Mouse (Mus musculus) cerebellum, adult 9-11 months (tissue): ENCODE data around the gene Akr1b3.

ENCODE experiments used
- DNase-seq: peaks from one replicate; pipeline ENCODE4 v3.0.0; 2022

Akr1b3 gene

DNA sequence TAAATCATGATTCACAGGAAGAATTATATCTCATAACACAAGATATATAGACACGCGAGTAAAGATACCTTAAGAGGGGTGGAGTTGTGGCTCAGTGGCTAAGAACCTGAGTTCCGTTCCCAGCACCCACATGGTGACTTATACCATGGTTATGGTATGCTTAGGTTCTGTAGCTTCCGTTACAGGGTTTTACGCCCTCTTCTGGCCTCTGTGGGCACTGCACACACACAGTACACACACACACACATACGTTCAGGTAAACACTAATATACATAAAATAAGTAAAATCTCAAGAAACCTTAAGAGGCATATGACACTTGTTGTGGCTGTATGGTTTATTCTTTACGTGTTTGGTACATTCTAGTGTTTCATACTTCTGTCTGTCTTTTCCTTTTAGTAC is 4.8 kb upstream of the Akr1b3 start:
- no peak for DNase-seq

- DNase-seq, result no peak
Measured at GRCm38 (mm10) chr6:34318636-34319035, 1.4 kb upstream of the Akr1b3 start.

DNA sequence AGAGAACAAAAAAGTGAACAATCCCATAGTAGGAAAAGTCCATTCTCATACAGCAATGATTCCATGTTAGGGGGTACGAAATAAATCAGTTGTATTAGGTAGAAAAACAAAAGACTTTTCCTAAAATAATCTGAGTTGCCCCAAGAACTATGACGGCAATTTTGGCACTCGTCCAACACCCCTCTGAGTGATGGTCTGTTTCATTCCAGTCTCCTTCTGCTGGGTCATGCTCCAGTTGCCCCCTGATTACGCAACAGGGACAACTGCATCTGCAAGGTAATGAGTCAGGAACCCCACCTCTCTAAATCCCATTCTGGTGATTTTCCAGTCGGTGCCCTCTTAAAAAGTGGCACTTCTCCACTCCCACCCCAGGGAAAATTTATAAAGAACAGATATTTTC is 894 bp upstream of the Akr1b3 start:
- peak; percentile 30 for DNase-seq

DNA sequence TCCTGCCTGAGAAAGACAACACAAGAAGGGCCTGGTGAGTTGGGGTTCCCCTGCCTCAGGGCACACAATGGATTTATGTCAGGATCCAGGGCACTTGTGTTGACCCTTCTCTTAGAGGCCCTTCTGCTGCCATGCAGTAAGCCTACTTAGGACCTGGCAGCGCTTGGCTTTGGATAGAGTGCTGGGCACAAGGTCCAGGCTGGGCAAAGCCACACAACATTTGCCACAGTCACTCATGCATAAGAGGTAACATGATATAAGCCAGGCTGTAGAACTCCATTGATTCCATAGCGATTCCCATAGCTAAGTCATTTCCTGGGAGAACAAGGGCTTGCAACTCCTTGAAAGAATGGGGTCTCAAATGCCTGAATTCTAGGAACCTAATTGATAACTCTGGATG is 3.4 kb downstream of the Akr1b3 start:
- no peak for DNase-seq

- no peak for DNase-seq
Measured at GRCm38 (mm10) chr6:34313386-34313785, 3.9 kb downstream of the Akr1b3 start.

- no peak for DNase-seq
Measured at GRCm38 (mm10) chr6:34310023-34310595, 7.2 kb downstream of the Akr1b3 start.

- DNase-seq, result no peak
Measured at GRCm38 (mm10) chr6:34309526-34309925, 7.8 kb downstream of the Akr1b3 start.

- no peak for DNase-seq
Measured at GRCm38 (mm10) chr6:34306797-34307196, 10.5 kb downstream of the Akr1b3 start.

DNA sequence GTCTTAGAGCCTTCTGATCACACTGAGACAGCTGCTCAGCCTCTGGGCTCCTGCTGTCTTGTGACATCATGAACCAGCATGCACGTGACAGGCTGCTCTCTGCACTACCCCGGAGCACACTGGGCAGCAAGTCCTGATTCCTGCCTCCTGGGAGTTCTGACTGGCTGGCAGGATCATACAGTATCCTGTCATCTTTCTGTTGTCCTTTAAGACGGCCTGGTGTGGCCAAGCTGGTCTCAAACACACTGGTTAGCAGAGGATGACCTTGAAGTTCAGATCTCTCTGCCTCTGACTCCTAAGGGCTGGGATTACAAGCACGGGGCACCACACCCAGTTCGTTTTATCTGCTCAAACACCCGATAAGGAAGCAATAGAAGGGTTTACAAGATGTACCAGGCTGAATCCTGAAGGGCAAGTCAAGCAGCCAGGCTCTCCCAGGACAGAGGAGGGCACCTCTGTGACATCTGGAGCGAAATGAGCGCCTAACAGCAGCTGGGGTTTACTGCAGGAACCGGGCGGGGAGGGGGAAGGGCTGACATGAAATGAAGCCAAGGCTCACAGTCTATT is 12.5 kb downstream of the Akr1b3 start:
- no peak for DNase-seq

DNA sequence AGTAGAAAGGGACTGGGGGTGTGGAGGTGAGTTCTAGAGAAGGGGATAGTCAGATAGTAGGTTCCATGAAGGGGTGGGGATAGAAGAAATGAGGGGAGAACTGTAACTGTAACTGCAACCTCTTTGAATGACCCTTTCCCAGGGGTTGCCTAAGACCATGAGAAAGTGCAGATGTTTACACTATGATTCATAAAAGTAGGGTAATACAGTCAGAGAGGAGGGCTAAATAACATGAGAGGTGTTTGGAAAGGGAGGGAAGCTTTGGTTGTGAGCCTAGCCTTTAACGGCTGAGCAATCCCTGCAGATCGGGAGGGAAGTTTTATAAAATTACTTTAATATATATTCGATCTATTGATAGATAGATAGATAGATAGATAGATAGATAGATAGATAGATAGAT is 20.2 kb downstream of the Akr1b3 start:
- no peak for DNase-seq

- DNase-seq, result no peak
Measured at GRCm38 (mm10) chr6:34295437-34295836, 21.8 kb downstream of the Akr1b3 start.

GRCm38 (mm10) chr6:34292882-34293487 is 24.3 kb downstream of the Akr1b3 start:
- peak; percentile 22 for DNase-seq

DNA sequence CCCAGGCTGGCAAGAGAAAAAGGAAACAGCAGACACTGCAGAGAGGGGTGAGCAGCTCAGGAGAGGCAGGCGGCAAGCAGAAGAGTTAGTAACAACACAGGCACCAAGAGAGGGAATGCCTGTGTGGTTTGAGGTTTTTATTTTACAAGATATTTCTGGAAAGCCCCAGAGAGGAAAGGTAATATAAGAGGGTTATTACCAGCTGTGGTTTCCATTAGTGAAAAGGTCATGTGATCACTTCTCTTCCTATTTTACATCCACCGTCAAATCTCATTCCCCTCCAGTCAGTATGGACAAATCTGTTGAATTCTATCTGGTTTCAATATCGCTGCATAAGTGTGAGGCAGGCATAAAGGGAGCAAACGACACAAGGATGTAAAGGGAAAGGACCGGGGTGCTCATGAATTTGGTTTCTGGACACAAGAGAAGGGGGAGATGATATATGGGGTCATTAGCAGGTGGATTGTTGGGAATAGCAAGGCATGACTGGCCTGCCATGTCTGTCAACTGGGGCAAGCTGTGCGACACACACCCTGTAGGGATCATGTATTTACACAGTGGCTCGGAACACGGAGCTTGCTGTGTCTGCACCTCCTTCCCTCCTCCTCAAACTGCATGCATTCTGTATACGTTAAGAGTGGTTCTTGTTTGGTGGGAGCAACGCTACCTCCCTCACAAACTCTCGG is 24.9 kb downstream of the Akr1b3 start:
- DNase-seq, result no peak

- DNase-seq, result no peak
Measured at GRCm38 (mm10) chr6:34290681-34291080, 26.6 kb downstream of the Akr1b3 start.

DNA sequence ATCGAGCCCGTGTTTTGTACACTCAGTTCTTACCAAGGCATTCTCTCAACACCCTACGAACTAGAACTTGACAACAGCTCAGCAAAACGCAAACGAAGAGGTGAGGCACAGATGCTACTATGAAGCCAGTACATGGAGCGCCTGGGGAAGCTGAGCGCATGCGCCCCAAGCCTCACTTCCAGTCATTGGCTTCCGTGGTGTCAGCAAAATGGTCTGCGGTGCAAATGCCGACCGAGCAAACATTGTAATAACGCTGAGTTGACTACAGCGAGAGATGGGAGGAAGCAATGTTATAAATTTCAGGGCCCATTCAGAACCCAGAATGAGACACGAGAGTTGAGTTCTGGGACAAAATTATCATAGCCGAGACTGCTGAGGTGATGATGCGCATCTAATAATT is 27.2 kb downstream of the Akr1b3 start:
- DNase-seq, result no peak

DNA sequence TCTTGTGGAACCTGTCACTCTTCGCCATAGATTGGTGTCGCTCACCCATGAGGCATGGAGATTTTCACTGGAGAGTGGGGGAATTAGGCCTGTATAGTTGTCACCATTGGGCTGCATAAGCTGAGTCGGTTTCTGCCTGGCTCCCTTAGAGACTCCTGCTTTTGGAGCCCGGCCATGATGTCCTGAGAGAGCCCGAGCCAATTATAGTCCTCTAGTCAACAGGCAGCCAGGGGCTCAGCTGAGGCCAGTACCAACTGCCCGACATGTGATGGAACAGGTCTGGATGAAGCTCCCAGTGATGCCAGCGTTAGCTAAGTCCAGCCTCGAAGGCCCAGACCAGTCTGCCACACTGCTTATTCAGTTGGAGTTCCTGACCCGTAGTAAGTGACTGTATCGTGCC is 29.2 kb downstream of the Akr1b3 start:
- peak; percentile 9 for DNase-seq

DNA sequence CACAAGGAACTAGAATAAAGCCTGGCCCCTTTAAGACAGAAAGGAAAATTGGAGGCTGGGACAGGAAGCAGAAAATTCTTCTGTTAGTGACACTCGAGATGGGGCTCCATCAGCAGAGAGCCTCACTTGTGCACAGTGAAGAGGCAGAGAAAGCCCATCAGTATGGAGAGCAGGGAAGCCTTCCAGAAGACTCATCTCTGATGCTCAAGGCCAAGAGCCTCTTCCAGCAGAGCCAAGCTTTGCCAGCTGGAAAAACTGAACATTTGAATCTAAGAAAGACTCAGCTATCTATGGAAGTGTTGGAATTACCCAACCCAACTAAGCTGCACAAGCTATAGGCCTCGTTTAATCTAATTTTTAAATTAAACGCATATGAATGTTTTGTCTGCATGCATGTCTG is 30.4 kb downstream of the Akr1b3 start:
- no peak for DNase-seq

- no peak for DNase-seq
Measured at GRCm38 (mm10) chr6:34278385-34278784, 38.9 kb downstream of the Akr1b3 start.

DNA sequence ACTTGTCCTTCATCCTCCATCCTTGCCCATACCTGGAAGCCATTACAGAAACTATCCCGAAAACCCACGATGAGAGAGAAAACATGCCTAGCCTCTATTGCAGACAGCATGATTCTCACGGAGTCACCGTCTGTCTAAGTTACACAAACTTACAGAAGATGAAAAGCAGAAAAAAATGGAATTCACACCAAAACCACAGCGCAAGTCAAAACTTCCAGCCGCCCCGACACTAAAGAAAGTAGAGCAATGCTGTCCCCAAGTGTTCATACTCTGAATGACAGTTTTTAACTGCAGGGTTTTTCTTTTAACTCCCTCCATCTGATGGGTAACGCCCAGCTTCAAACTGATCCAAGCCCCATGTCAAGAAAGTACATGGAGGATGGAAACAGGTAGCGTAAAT is 39.6 kb downstream of the Akr1b3 start:
- peak; percentile 9 for DNase-seq

- DNase-seq, result peak; percentile 17
Measured at GRCm38 (mm10) chr6:34274346-34274745, 42.9 kb downstream of the Akr1b3 start.

- no peak for DNase-seq
Measured at GRCm38 (mm10) chr6:34273073-34273472, 44.2 kb downstream of the Akr1b3 start.

GRCm38 (mm10) chr6:34272462-34272861 is 44.8 kb downstream of the Akr1b3 start:
- DNase-seq, result no peak

- DNase-seq, result no peak
Measured at GRCm38 (mm10) chr6:34270717-34271116, 46.6 kb downstream of the Akr1b3 start.

DNA sequence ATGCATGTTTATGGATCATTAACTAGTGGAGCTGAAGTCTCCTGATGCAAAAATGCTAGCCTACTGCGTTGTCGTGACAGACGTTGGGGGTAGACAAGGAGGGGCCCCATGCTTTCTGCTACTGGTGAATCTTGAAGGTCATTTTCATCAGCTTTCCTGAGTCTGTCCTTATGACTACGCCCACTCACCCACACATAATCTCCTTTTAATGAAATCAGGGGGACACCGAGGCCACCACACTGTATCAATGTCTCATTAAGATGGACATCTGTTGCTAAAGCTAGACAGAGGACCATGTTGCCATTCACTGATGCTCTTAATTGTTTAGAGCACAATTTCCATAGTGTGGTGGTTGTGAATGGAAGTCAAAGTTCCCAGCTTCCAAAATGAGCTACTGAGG is 58.7 kb downstream of the Akr1b3 start:
- no peak for DNase-seq
